Comparison of ENCODE assay signal across 9 mouse cellular contexts in the genomic region with DNA sequence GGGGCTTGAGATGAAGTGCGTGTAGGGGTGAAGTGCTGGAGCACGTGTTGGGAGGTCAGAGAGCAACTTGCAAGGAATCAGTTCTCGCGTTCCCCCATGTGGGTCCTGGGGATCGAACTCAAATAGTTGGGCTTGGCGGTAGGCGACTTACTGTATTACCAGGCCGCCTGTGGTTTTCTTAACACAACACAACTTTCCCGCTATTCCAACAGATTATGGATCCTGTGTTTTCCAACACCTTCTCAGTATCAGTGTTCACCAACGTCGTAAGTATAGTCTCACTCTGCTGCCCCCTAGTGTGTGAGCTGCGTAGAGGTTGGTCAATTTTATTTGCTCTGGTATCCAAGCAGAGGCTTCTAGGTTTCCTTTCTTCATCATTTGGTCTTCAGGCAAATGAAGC. TPM values are rescaled to one million over a fixed set of nuclear protein-coding genes. Genes with fewer than 3 reads are reported as not detected.
DNase-seq lines count a peak whose midpoint lies in the region; ATAC-seq and TF ChIP-seq lines count a peak whose summit lies in the region.
"Had no signal": no experiment of that assay in that cellular context is flagged by ENCODE, and none has a peak within 500 bp of the region (broad histone marks: within the 10 kb centered on the region; RNA-seq: fewer than 3 reads in every experiment).

No protein-coding gene starts in this region.

- H3K4me1 ChIP-seq in G1E (ENCODE audit: insufficient read depth, low read depth, low read length) = no peaks in the 10 kb centered on the region
- no peaks in the 10 kb centered on the region for H3K4me1 ChIP-seq in limb, embryonic 10.5 days
- H3K4me1 ChIP-seq: embryonic facial prominence, embryonic 15.5 days had no signal

- no peaks in the 10 kb centered on the region for H3K9me3 ChIP-seq in G1E (replicated peaks)
- no peaks in the 10 kb centered on the region for H3K9me3 ChIP-seq in limb, embryonic 10.5 days (replicated peaks)
- H3K9me3 ChIP-seq: embryonic facial prominence, embryonic 15.5 days had no signal

- TF ChIP-seq CTCF in G1E (IDR thresholded peaks at IDR 0.05; ENCODE audit: low read depth, low read length) = 0 out of 2 replicates have a peak, but pooled peaks have one; percentile 20

- no peak overlapping the region for H3K27ac ChIP-seq in limb, embryonic 10.5 days
- H3K27ac ChIP-seq: embryonic facial prominence, embryonic 15.5 days had no signal

- DNase-seq in layer of hippocampus, adult 11-12 months (ENCODE audit: low spot score) = peak; percentile 25
- DNase-seq in layer of hippocampus, adult 9-11 months = no peak
- no peak for DNase-seq in G1E (ENCODE audit: low spot score)
- DNase-seq in c-Kit-positive CD71-negative TER-119-negative erythroid progenitor cells, embryonic 14.5 days (ENCODE audit: low read depth) = peak; percentile 30
- DNase-seq in gastrocnemius, postnatal 10 days = peak; percentile 21
- DNase-seq in limb, embryonic 10.5 days (ENCODE audit: low spot score) = peak; percentile 41
- peak; percentile 37 to 58 for DNase-seq in right cerebral cortex, postnatal 10 days (ENCODE audit: low spot score in 2 of 2)
- DNase-seq in Muller cell, postnatal 12 days (ENCODE audit: inconsistent ontology term) = no peak

- no peaks in the 10 kb centered on the region for H3K27me3 ChIP-seq in G1E (ENCODE audit: insufficient read depth, low read length)
- no peaks in the 10 kb centered on the region for H3K27me3 ChIP-seq in limb, embryonic 10.5 days (ENCODE audit: low read depth, poor library complexity, severe bottlenecking)
- H3K27me3 ChIP-seq: embryonic facial prominence, embryonic 15.5 days had no signal

- 48% methylated on average over 12 of the region's 12 CpGs for WGBS in limb, embryonic 10.5 days

- H3K36me3 ChIP-seq in G1E (replicated peaks) = peaks cover 12% of the 10 kb centered on the region
- peaks cover 6% of the 10 kb centered on the region; the same call in 1 of the 2 replicates for H3K36me3 ChIP-seq in limb, embryonic 10.5 days
- H3K36me3 ChIP-seq: embryonic facial prominence, embryonic 15.5 days had no signal

- no peak overlapping the region for H3K4me3 ChIP-seq in G1E (ENCODE audit: low read depth, low read length)
- no peak overlapping the region for H3K4me3 ChIP-seq in limb, embryonic 10.5 days
- H3K4me3 ChIP-seq: embryonic facial prominence, embryonic 15.5 days had no signal

- ATAC-seq in G1E (ENCODE audit: extremely low read depth, insufficient number of reproducible peaks, low FRiP score, poor library complexity, severe bottlenecking) = no peak

RNA-seq across cellular contexts. Expression of a gene that starts 8.6 kb away (rescaled TPM):
- total RNA-seq in G1E (2014; fragmentation: Nextera tagmentation) (20.2 and 23.1 TPM in 2 replicates), G1E (2017) (10.3 and 12.2 TPM in 2 replicates)
- 1.4 and 1.5 TPM in 2 replicates for polyA plus RNA-seq in G1E (2012)
- total RNA-seq in gastrocnemius, postnatal 10 days (2021) = 1 to 10 TPM; 3.4 to 4.6 TPM
- 2.3 and 2.7 TPM in 2 replicates for polyA plus RNA-seq in limb, embryonic 10.5 days (2016; fragmentation: Nextera tagmentation; extraction: Ambion mirVana)

RNA-seq across cellular contexts. Expression of a gene that starts 37.4 kb away (rescaled TPM):
- total RNA-seq in G1E (2014; fragmentation: Nextera tagmentation) = 33.8 and 36.3 TPM in 2 replicates
- 77.7 and 83.2 TPM in 2 replicates for total RNA-seq in G1E (2017)
- 1.6 and 2.1 TPM in 2 replicates for polyA plus RNA-seq in G1E (2012)
- total RNA-seq in gastrocnemius, postnatal 10 days (2021) = 10 to 100 TPM; 12.1 to 13.8 TPM
- polyA plus RNA-seq in limb, embryonic 10.5 days (2016; fragmentation: Nextera tagmentation; extraction: Ambion mirVana) = 32.0 and 32.6 TPM in 2 replicates

RNA-seq across cellular contexts. Expression of a gene that starts 37.6 kb away (rescaled TPM):
- total RNA-seq in G1E (2014; fragmentation: Nextera tagmentation) = 53.4 and 58.1 TPM in 2 replicates
- total RNA-seq in G1E (2017) = 16.0 and 16.4 TPM in 2 replicates
- polyA plus RNA-seq in G1E (2012) = 108 and 126 TPM in 2 replicates
- 10 to 100 TPM; 45.4 to 45.8 TPM for total RNA-seq in gastrocnemius, postnatal 10 days (2021)
- 125 TPM in 2 replicates for polyA plus RNA-seq in limb, embryonic 10.5 days (2016; fragmentation: Nextera tagmentation; extraction: Ambion mirVana)

Comparison
In these comparisons a context has a peak if more than half of its experiments do, and no peak if none do; other contexts are left out.
1. DNase-seq: peak in layer of hippocampus, adult 11-12 months (single experiment), c-Kit-positive CD71-negative TER-119-negative erythroid progenitor cells, embryonic 14.5 days (single experiment), gastrocnemius, postnatal 10 days (single experiment), limb, embryonic 10.5 days (single experiment) and right cerebral cortex, postnatal 10 days (2 of 2); none in layer of hippocampus, adult 9-11 months (single experiment), G1E (single experiment) and Muller cell, postnatal 12 days (single experiment).